Mouse (Mus musculus): Measurements from ENCODE around the gene Olfr1418. TPM values are rescaled to one million over a fixed set of nuclear protein-coding genes. Genes with fewer than 3 reads are reported as not detected.

The Olfr1418 gene
- not detected for polyA plus RNA-seq (2014; fragmentation: Illumina TruSeq; extraction: RNeasy Lipid Tissue Mini Kit (QIAGEN cat#74804); ENCODE audit: low read depth, low replicate concordance)

GRCm38 (mm10) chr19:11860966-11861365 lies at the start of gene Olfr1418:
Gene Olfr1418 (minus strand): TSS chr19:11861066.

GRCm38 (mm10) chr19:11886265-11886664 lies 25.4 kb upstream of the Olfr1418 start, which contains the start of gene Olfr1420:
Gene Olfr1420 (plus strand): TSS chr19:11886565.

GRCm38 (mm10) chr19:11875006-11875405 lies 14.1 kb upstream of the Olfr1418 start, which contains the start of gene Olfr1419:
Gene Olfr1419 (minus strand): TSS chr19:11875106.

GRCm38 (mm10) chr19:11839119-11839518 lies 21.7 kb downstream of the Olfr1418 start, which contains the start of gene Olfr1417:
Gene Olfr1417 (minus strand): TSS chr19:11839219.

GRCm38 (mm10) chr19:11819143-11819700 lies 41.6 kb downstream of the Olfr1418 start, which contains the start of gene Stx3:
Gene Stx3 (minus strand): TSS chr19:11819403.

Other genes starting within 250 kb of the Olfr1418 start
- gene Ms4a2, start 237.3 kb downstream of the Olfr1418 start, polyA plus RNA-seq (2014; fragmentation: Illumina TruSeq; extraction: RNeasy Lipid Tissue Mini Kit (QIAGEN cat#74804); ENCODE audit: low read depth, low replicate concordance), result 5.0 TPM
- not detected for gene Ms4a3, start 220.2 kb downstream of the Olfr1418 start, polyA plus RNA-seq (2014; fragmentation: Illumina TruSeq; extraction: RNeasy Lipid Tissue Mini Kit (QIAGEN cat#74804); ENCODE audit: low read depth, low replicate concordance)
- gene Oosp2, start 200.5 kb downstream of the Olfr1418 start, polyA plus RNA-seq (2014; fragmentation: Illumina TruSeq; extraction: RNeasy Lipid Tissue Mini Kit (QIAGEN cat#74804); ENCODE audit: low read depth, low replicate concordance), result not detected
- gene Oosp1, start 169.9 kb downstream of the Olfr1418 start, polyA plus RNA-seq (2014; fragmentation: Illumina TruSeq; extraction: RNeasy Lipid Tissue Mini Kit (QIAGEN cat#74804); ENCODE audit: low read depth, low replicate concordance), result not detected
- gene Oosp3, start 164.0 kb downstream of the Olfr1418 start, polyA plus RNA-seq (2014; fragmentation: Illumina TruSeq; extraction: RNeasy Lipid Tissue Mini Kit (QIAGEN cat#74804); ENCODE audit: low read depth, low replicate concordance), result not detected
- gene Gif, start 113.5 kb downstream of the Olfr1418 start, polyA plus RNA-seq (2014; fragmentation: Illumina TruSeq; extraction: RNeasy Lipid Tissue Mini Kit (QIAGEN cat#74804); ENCODE audit: low read depth, low replicate concordance), result not detected
- 54.7 TPM for gene Mrpl16, start 90.7 kb downstream of the Olfr1418 start, polyA plus RNA-seq (2014; fragmentation: Illumina TruSeq; extraction: RNeasy Lipid Tissue Mini Kit (QIAGEN cat#74804); ENCODE audit: low read depth, low replicate concordance)
- gene Stx3, start 41.7 kb downstream of the Olfr1418 start, polyA plus RNA-seq (2014; fragmentation: Illumina TruSeq; extraction: RNeasy Lipid Tissue Mini Kit (QIAGEN cat#74804); ENCODE audit: low read depth, low replicate concordance), result 54.3 TPM
- gene Olfr1417, start 21.8 kb downstream of the Olfr1418 start, polyA plus RNA-seq (2014; fragmentation: Illumina TruSeq; extraction: RNeasy Lipid Tissue Mini Kit (QIAGEN cat#74804); ENCODE audit: low read depth, low replicate concordance), result not detected
- not detected for gene Olfr1419, start 14.0 kb upstream of the Olfr1418 start, polyA plus RNA-seq (2014; fragmentation: Illumina TruSeq; extraction: RNeasy Lipid Tissue Mini Kit (QIAGEN cat#74804); ENCODE audit: low read depth, low replicate concordance)
- gene Olfr1420, start 25.5 kb upstream of the Olfr1418 start, polyA plus RNA-seq (2014; fragmentation: Illumina TruSeq; extraction: RNeasy Lipid Tissue Mini Kit (QIAGEN cat#74804); ENCODE audit: low read depth, low replicate concordance), result not detected
- gene Patl1, start 51.3 kb upstream of the Olfr1418 start, polyA plus RNA-seq (2014; fragmentation: Illumina TruSeq; extraction: RNeasy Lipid Tissue Mini Kit (QIAGEN cat#74804); ENCODE audit: low read depth, low replicate concordance), result 23.9 TPM
- gene Osbp, start 104.9 kb upstream of the Olfr1418 start, polyA plus RNA-seq (2014; fragmentation: Illumina TruSeq; extraction: RNeasy Lipid Tissue Mini Kit (QIAGEN cat#74804); ENCODE audit: low read depth, low replicate concordance), result 36.7 TPM
- not detected for gene Olfr1423, start 180.3 kb upstream of the Olfr1418 start, polyA plus RNA-seq (2014; fragmentation: Illumina TruSeq; extraction: RNeasy Lipid Tissue Mini Kit (QIAGEN cat#74804); ENCODE audit: low read depth, low replicate concordance)
- not detected for gene Olfr1424, start 201.6 kb upstream of the Olfr1418 start, polyA plus RNA-seq (2014; fragmentation: Illumina TruSeq; extraction: RNeasy Lipid Tissue Mini Kit (QIAGEN cat#74804); ENCODE audit: low read depth, low replicate concordance)
- gene Olfr1425, start 216.7 kb upstream of the Olfr1418 start, polyA plus RNA-seq (2014; fragmentation: Illumina TruSeq; extraction: RNeasy Lipid Tissue Mini Kit (QIAGEN cat#74804); ENCODE audit: low read depth, low replicate concordance), result not detected
- gene Olfr1426, start 230.9 kb upstream of the Olfr1418 start, polyA plus RNA-seq (2014; fragmentation: Illumina TruSeq; extraction: RNeasy Lipid Tissue Mini Kit (QIAGEN cat#74804); ENCODE audit: low read depth, low replicate concordance), result not detected
- gene Olfr1427, start 242.3 kb upstream of the Olfr1418 start, polyA plus RNA-seq (2014; fragmentation: Illumina TruSeq; extraction: RNeasy Lipid Tissue Mini Kit (QIAGEN cat#74804); ENCODE audit: low read depth, low replicate concordance), result not detected

Measured in kidney, adult 10 weeks (tissue).